Mouse (Mus musculus): Measurements from ENCODE around the gene Traf1. TPM values are rescaled to one million over a fixed set of nuclear protein-coding genes. Genes with fewer than 3 reads are reported as not detected.
A peak's percentile ranks its signal among the peaks of the same experiment; 100 is the strongest.

The Traf1 gene
- polyA plus RNA-seq, 1 experiment from 2014 or later = 18.6 TPM

GRCm38 (mm10) chr2:34902731-34903130 lies 58.8 kb downstream of the Traf1 start:
- TF ChIP-seq CTCF (IDR thresholded peaks at IDR 0.05; ENCODE audit: low read depth) = no peak
- ATAC-seq (replicated peaks; ENCODE audit: low FRiP score, low read depth) (no peak), DNase-seq (ENCODE audit: low spot score) (no peak)
- Histone ChIP-seq H3K4me2 (ENCODE audit: low read length) (no peak overlapping the region), H3K9me3 (replicated peaks; ENCODE audit: low read length) (no peaks in the 10 kb centered on the region), H3K4me3 (replicated peaks; ENCODE audit: low read depth, low read length) (no peak overlapping the region), H3K36me3 (ENCODE audit: insufficient read depth, low read length) (no peaks in the 10 kb centered on the region), H3K27me3 (ENCODE audit: insufficient read depth, low read length) (no peaks in the 10 kb centered on the region), H3K27ac (no peak overlapping the region), H3K4me1 (replicated peaks; ENCODE audit: insufficient read depth, low read length) (no peaks in the 10 kb centered on the region), H3K9ac (ENCODE audit: low read depth, low read length) (no peak overlapping the region)
- WGBS = 81% methylated on average over 6 of the region's 6 CpGs

- WGBS = 79% methylated on average over 4 of the region's 4 CpGs
- Histone ChIP-seq H3K36me3 (ENCODE audit: insufficient read depth, low read length) (no peaks in the 10 kb centered on the region), H3K9me3 (replicated peaks; ENCODE audit: low read length) (no peaks in the 10 kb centered on the region), H3K4me2 (ENCODE audit: low read length) (no peak overlapping the region), H3K4me1 (replicated peaks; ENCODE audit: insufficient read depth, low read length) (no peaks in the 10 kb centered on the region), H3K27me3 (ENCODE audit: insufficient read depth, low read length) (no peaks in the 10 kb centered on the region), H3K4me3 (replicated peaks; ENCODE audit: low read depth, low read length) (no peak overlapping the region), H3K27ac (no peak overlapping the region), H3K9ac (ENCODE audit: low read depth, low read length) (no peak overlapping the region)
- no peak for ATAC-seq (replicated peaks; ENCODE audit: low FRiP score, low read depth)
- no peak for DNase-seq (ENCODE audit: low spot score)
- TF ChIP-seq CTCF (IDR thresholded peaks at IDR 0.05; ENCODE audit: low read depth) = peak; percentile 13; the same call in 1 of the 2 replicates
Measured at GRCm38 (mm10) chr2:34901726-34902125, 59.8 kb downstream of the Traf1 start.

- DNase-seq (ENCODE audit: low spot score) (no peak), ATAC-seq (replicated peaks; ENCODE audit: low FRiP score, low read depth) (no peak)
- H3K9ac ChIP-seq (ENCODE audit: low read depth, low read length) = no peak overlapping the region
- H3K9me3 ChIP-seq (replicated peaks; ENCODE audit: low read length) = no peaks in the 10 kb centered on the region
- no peaks in the 10 kb centered on the region for H3K36me3 ChIP-seq (ENCODE audit: insufficient read depth, low read length)
- no peak overlapping the region for H3K4me3 ChIP-seq (replicated peaks; ENCODE audit: low read depth, low read length)
- 96% methylated on average over 1 of the region's 1 CpGs for WGBS
- no peak overlapping the region for H3K27ac ChIP-seq
- H3K4me2 ChIP-seq (ENCODE audit: low read length) = no peak overlapping the region
- no peaks in the 10 kb centered on the region for H3K27me3 ChIP-seq (ENCODE audit: insufficient read depth, low read length)
- no peak for TF ChIP-seq CTCF (IDR thresholded peaks at IDR 0.05; ENCODE audit: low read depth)
- H3K4me1 ChIP-seq (replicated peaks; ENCODE audit: insufficient read depth, low read length) = no peaks in the 10 kb centered on the region
Measured at GRCm38 (mm10) chr2:34900412-34900811, 61.2 kb downstream of the Traf1 start.

GRCm38 (mm10) chr2:34899682-34900081 lies 61.9 kb downstream of the Traf1 start:
- H3K9ac ChIP-seq (ENCODE audit: low read depth, low read length) = no peak overlapping the region
- ATAC-seq (replicated peaks; ENCODE audit: low FRiP score, low read depth) (no peak), DNase-seq (ENCODE audit: low spot score) (no peak)
- no peaks in the 10 kb centered on the region for H3K4me1 ChIP-seq (replicated peaks; ENCODE audit: insufficient read depth, low read length)
- no peak overlapping the region for H3K4me2 ChIP-seq (ENCODE audit: low read length)
- no peak for TF ChIP-seq CTCF (IDR thresholded peaks at IDR 0.05; ENCODE audit: low read depth)
- H3K4me3 ChIP-seq (replicated peaks; ENCODE audit: low read depth, low read length) = no peak overlapping the region
- WGBS = 76% methylated on average over 11 of the region's 11 CpGs
- H3K9me3 ChIP-seq (replicated peaks; ENCODE audit: low read length) = no peaks in the 10 kb centered on the region
- H3K27ac ChIP-seq = no peak overlapping the region
- no peaks in the 10 kb centered on the region for H3K36me3 ChIP-seq (ENCODE audit: insufficient read depth, low read length)
- H3K27me3 ChIP-seq (ENCODE audit: insufficient read depth, low read length) = no peaks in the 10 kb centered on the region

GRCm38 (mm10) chr2:34897820-34898219 lies 63.8 kb downstream of the Traf1 start:
- no peak overlapping the region for H3K27ac ChIP-seq
- no peak overlapping the region for H3K9ac ChIP-seq (ENCODE audit: low read depth, low read length)
- no peaks in the 10 kb centered on the region for H3K27me3 ChIP-seq (ENCODE audit: insufficient read depth, low read length)
- peak; percentile 83 for TF ChIP-seq CTCF (IDR thresholded peaks at IDR 0.05; ENCODE audit: low read depth)
- no peaks in the 10 kb centered on the region for H3K36me3 ChIP-seq (ENCODE audit: insufficient read depth, low read length)
- H3K9me3 ChIP-seq (replicated peaks; ENCODE audit: low read length) = no peaks in the 10 kb centered on the region
- no peak overlapping the region for H3K4me2 ChIP-seq (ENCODE audit: low read length)
- H3K4me1 ChIP-seq (replicated peaks; ENCODE audit: insufficient read depth, low read length) = no peaks in the 10 kb centered on the region
- H3K4me3 ChIP-seq (replicated peaks; ENCODE audit: low read depth, low read length) = no peak overlapping the region
- peak; percentile 80 for DNase-seq (ENCODE audit: low spot score)
- WGBS = 18% methylated on average over 10 of the region's 10 CpGs
- ATAC-seq (replicated peaks; ENCODE audit: low FRiP score, low read depth) = peak; percentile 71

- Histone ChIP-seq H3K36me3 (ENCODE audit: insufficient read depth, low read length) (no peaks in the 10 kb centered on the region), H3K9ac (ENCODE audit: low read depth, low read length) (no peak overlapping the region), H3K27me3 (ENCODE audit: insufficient read depth, low read length) (no peaks in the 10 kb centered on the region), H3K9me3 (replicated peaks; ENCODE audit: low read length) (no peaks in the 10 kb centered on the region), H3K4me1 (replicated peaks; ENCODE audit: insufficient read depth, low read length) (no peaks in the 10 kb centered on the region), H3K4me3 (replicated peaks; ENCODE audit: low read depth, low read length) (no peak overlapping the region), H3K4me2 (ENCODE audit: low read length) (no peak overlapping the region), H3K27ac (no peak overlapping the region)
- ATAC-seq (replicated peaks; ENCODE audit: low FRiP score, low read depth) (no peak), DNase-seq (ENCODE audit: low spot score) (no peak)
- WGBS = 66% methylated on average over 17 of the region's 17 CpGs
- no peak for TF ChIP-seq CTCF (IDR thresholded peaks at IDR 0.05; ENCODE audit: low read depth)
Measured at GRCm38 (mm10) chr2:34896821-34897460, 64.6 kb downstream of the Traf1 start.

All from kidney, postnatal 0 days (tissue).